Mouse (Mus musculus): ENCODE data around the gene Adgrl1. TPM values are rescaled to one million over a fixed set of nuclear protein-coding genes. Genes with fewer than 3 reads are reported as not detected.
"Not testable (repeated sequence)": the region's sequence is repeated elsewhere in the genome, so short reads cannot be mapped to it uniquely, and the experiment has no call there.

Gene Adgrl1
- polyA plus RNA-seq, 1 experiment from 2014 or later = 67.2 TPM

GRCm38 (mm10) chr8:83982449-83982848 lies 82.5 kb downstream of the Adgrl1 start:
- 93% methylated on average over 4 of the region's 4 CpGs for WGBS
- no peaks in the 10 kb centered on the region for H3K9me3 ChIP-seq
- no peak overlapping the region for H3K4me2 ChIP-seq
- no peak overlapping the region for H3K27ac ChIP-seq
- no peak for ATAC-seq (replicated peaks)
- H3K4me3 ChIP-seq = no peak overlapping the region
- peaks cover 53% of the 10 kb centered on the region for H3K36me3 ChIP-seq (replicated peaks)
- H3K9ac ChIP-seq = no peak overlapping the region
- no peaks in the 10 kb centered on the region for H3K27me3 ChIP-seq (replicated peaks)
- peaks cover 12% of the 10 kb centered on the region for H3K4me1 ChIP-seq

GRCm38 (mm10) chr8:83983222-83983621 lies 83.3 kb downstream of the Adgrl1 start:
- peaks cover 57% of the 10 kb centered on the region for H3K36me3 ChIP-seq (replicated peaks)
- 94% methylated on average over 2 of the region's 2 CpGs for WGBS
- not testable (repeated sequence) for H3K27ac ChIP-seq; H3K4me2 ChIP-seq; H3K9ac ChIP-seq; H3K9me3 ChIP-seq; H3K27me3 ChIP-seq (replicated peaks); H3K4me1 ChIP-seq; H3K4me3 ChIP-seq; ATAC-seq (replicated peaks)

- no peak overlapping the region for H3K4me2 ChIP-seq
- H3K9me3 ChIP-seq = no peaks in the 10 kb centered on the region
- ATAC-seq (replicated peaks) = no peak
- no peaks in the 10 kb centered on the region for H3K27me3 ChIP-seq (replicated peaks)
- peaks cover 58% of the 10 kb centered on the region for H3K36me3 ChIP-seq (replicated peaks)
- H3K9ac ChIP-seq = no peak overlapping the region
- no peaks in the 10 kb centered on the region for H3K4me1 ChIP-seq
- whole genome bisulfite sequencing = 87% methylated on average over 7 of the region's 7 CpGs
- no peak overlapping the region for H3K4me3 ChIP-seq
- H3K27ac ChIP-seq = no peak overlapping the region
Observed at GRCm38 (mm10) chr8:83989243-83989642, 89.3 kb downstream of the Adgrl1 start.

DNA sequence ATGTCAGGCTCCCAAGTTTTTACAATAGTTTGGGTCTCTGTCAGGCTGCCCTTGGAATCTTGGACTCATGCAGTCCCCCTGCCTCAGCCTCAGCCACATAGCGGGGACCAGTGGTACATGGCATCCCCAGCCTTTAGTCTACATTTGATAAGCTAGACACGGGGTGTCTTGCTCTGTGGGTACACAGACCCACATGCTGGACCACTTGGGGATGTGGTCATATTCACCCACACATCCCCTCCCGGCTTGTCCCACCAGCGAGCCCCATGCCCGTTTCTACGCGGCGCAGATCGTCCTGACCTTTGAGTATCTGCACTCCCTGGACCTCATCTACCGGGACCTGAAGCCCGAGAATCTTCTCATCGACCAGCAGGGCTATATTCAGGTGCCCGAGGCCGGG lies 90.3 kb downstream of the Adgrl1 start:
- H3K4me1 ChIP-seq = no peaks in the 10 kb centered on the region
- H3K9me3 ChIP-seq = no peaks in the 10 kb centered on the region
- H3K4me3 ChIP-seq = no peak overlapping the region
- H3K36me3 ChIP-seq (replicated peaks) = peaks cover 59% of the 10 kb centered on the region
- 92% methylated on average over 14 of the region's 14 CpGs for WGBS
- H3K27ac ChIP-seq = no peak overlapping the region
- H3K9ac ChIP-seq = no peak overlapping the region
- no peak overlapping the region for H3K4me2 ChIP-seq
- H3K27me3 ChIP-seq (replicated peaks) = no peaks in the 10 kb centered on the region
- no peak for ATAC-seq (replicated peaks)

Small RNA genes within 50 kb of the gene (microRNA-seq; reads per million reads assigned to microRNA genes)
- gene Gm44330 (not detected), gene Gm44450 (not detected)

Other genes with a start within 250 kb of the Adgrl1 start
- 128 and 132 TPM in 2 replicates for gene Gipc1, start 247.4 kb upstream of the Adgrl1 start, polyA plus RNA-seq (2015; fragmentation: Nextera tagmentation; extraction: Ambion mirVana)
- gene Ptger1, start 233.4 kb upstream of the Adgrl1 start, polyA plus RNA-seq (2015; fragmentation: Nextera tagmentation; extraction: Ambion mirVana) = 0.92 and 1.7 TPM in 2 replicates
- 31.7 and 31.9 TPM in 2 replicates for gene Pkn1, start 200.9 kb upstream of the Adgrl1 start, polyA plus RNA-seq (2015; fragmentation: Nextera tagmentation; extraction: Ambion mirVana)
- gene Ddx39, start 184.9 kb upstream of the Adgrl1 start, polyA plus RNA-seq (2015; fragmentation: Nextera tagmentation; extraction: Ambion mirVana) = 107 and 113 TPM in 2 replicates
- gene Adgre5, start 158.8 kb upstream of the Adgrl1 start, polyA plus RNA-seq (2015; fragmentation: Nextera tagmentation; extraction: Ambion mirVana) = 10.4 and 12.3 TPM in 2 replicates
- gene Gm10644, start 55.1 kb downstream of the Adgrl1 start, polyA plus RNA-seq (2015; fragmentation: Nextera tagmentation; extraction: Ambion mirVana) = 0.93 and 1.00 TPM in 2 replicates
- 8.0 and 10.9 TPM in 2 replicates for gene Asf1b, start 55.4 kb downstream of the Adgrl1 start, polyA plus RNA-seq (2015; fragmentation: Nextera tagmentation; extraction: Ambion mirVana)
- 228 and 238 TPM in 2 replicates for gene Prkaca, start 72.9 kb downstream of the Adgrl1 start, polyA plus RNA-seq (2015; fragmentation: Nextera tagmentation; extraction: Ambion mirVana)
- 7.1 and 7.2 TPM in 2 replicates for gene Samd1, start 97.6 kb downstream of the Adgrl1 start, polyA plus RNA-seq (2015; fragmentation: Nextera tagmentation; extraction: Ambion mirVana)
- 0.66 and 1.0 TPM in 2 replicates for gene 1700067K01Rik, start 101.4 kb downstream of the Adgrl1 start, polyA plus RNA-seq (2015; fragmentation: Nextera tagmentation; extraction: Ambion mirVana)
- gene 2210011C24Rik, start 112.1 kb downstream of the Adgrl1 start, polyA plus RNA-seq (2015; fragmentation: Nextera tagmentation; extraction: Ambion mirVana) = 0.26 and 0.39 TPM in 2 replicates
- gene Palm3, start 121.4 kb downstream of the Adgrl1 start, polyA plus RNA-seq (2015; fragmentation: Nextera tagmentation; extraction: Ambion mirVana) = 2.6 and 2.8 TPM in 2 replicates
- 0.58 and 0.68 TPM in 2 replicates for gene Il27ra, start 142.5 kb downstream of the Adgrl1 start, polyA plus RNA-seq (2015; fragmentation: Nextera tagmentation; extraction: Ambion mirVana)
- gene Rln3, start 144.9 kb downstream of the Adgrl1 start, polyA plus RNA-seq (2015; fragmentation: Nextera tagmentation; extraction: Ambion mirVana) = 0.48 and 1.3 TPM in 2 replicates
- 1.0 and 1.4 TPM in 2 replicates for gene Gm10643, start 165.0 kb downstream of the Adgrl1 start, polyA plus RNA-seq (2015; fragmentation: Nextera tagmentation; extraction: Ambion mirVana)
- gene Rfx1, start 166.7 kb downstream of the Adgrl1 start, polyA plus RNA-seq (2015; fragmentation: Nextera tagmentation; extraction: Ambion mirVana) = 12.4 and 14.0 TPM in 2 replicates
- 25.8 and 26.3 TPM in 2 replicates for gene Dcaf15, start 204.7 kb downstream of the Adgrl1 start, polyA plus RNA-seq (2015; fragmentation: Nextera tagmentation; extraction: Ambion mirVana)
- 0.68 and 0.73 TPM in 2 replicates for gene Podnl1, start 225.9 kb downstream of the Adgrl1 start, polyA plus RNA-seq (2015; fragmentation: Nextera tagmentation; extraction: Ambion mirVana)
- 52.5 and 53.3 TPM in 2 replicates for gene Cc2d1a, start 247.8 kb downstream of the Adgrl1 start, polyA plus RNA-seq (2015; fragmentation: Nextera tagmentation; extraction: Ambion mirVana)
- 2.5 and 2.9 TPM in 2 replicates for gene 4930432K21Rik, start 247.9 kb downstream of the Adgrl1 start, polyA plus RNA-seq (2015; fragmentation: Nextera tagmentation; extraction: Ambion mirVana)

All from midbrain, embryonic 15.5 days (tissue).